Mouse (Mus musculus): Measurements from ENCODE around the gene Arnt2.

The Arnt2 gene

GRCm38 (mm10) chr7:84293054-84293453 lies 116.9 kb downstream of the Arnt2 start:
- DNase-seq (ENCODE audit: low read depth, low spot score): peak; percentile 8

DNA sequence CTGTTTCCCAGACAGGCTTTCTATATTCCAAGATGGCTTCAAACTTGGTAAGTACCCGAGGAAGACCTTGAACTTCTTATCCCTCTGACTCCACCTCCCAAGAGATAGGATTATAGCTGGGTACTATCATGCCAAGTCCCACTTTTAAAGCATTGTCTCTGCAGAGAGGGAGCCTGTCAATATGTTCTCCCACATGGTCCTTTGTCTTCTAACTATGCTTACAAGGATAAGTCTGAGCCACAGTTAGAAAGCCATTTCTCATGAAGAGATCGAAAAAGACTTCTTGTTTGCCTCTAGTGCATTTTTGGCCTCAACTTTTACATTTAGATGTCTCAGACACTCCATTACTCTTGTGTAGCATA lies 122.8 kb downstream of the Arnt2 start:
- no peak for DNase-seq (ENCODE audit: low read depth, low spot score)

GRCm38 (mm10) chr7:84286526-84287225 lies 123.3 kb downstream of the Arnt2 start:
- no peak for DNase-seq (ENCODE audit: low read depth, low spot score)

GRCm38 (mm10) chr7:84285790-84286189 lies 124.2 kb downstream of the Arnt2 start:
- DNase-seq (ENCODE audit: low read depth, low spot score): no peak

DNA sequence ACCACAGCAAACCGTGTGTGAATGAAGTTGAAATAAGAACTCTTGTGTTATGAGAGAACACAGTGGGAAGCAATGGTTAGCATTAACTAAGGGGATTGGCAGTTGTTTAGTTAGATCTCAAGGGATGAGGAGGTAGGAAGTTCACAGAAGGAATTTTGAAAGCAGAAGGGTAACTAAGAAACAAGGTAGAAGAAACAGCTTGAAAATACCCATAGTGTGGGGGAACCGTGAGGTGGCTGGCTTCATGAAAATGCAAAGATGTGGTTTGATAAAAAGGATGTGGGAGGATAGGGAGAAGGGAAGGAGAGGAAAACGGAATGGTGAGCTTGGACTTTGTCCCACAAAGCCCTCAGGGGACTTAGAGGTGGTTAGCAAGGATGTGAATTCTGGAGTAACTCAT lies 125.0 kb downstream of the Arnt2 start:
- DNase-seq (ENCODE audit: low read depth, low spot score): no peak

GRCm38 (mm10) chr7:84282231-84282630 lies 127.7 kb downstream of the Arnt2 start:
- DNase-seq (ENCODE audit: low read depth, low spot score): no peak

DNA sequence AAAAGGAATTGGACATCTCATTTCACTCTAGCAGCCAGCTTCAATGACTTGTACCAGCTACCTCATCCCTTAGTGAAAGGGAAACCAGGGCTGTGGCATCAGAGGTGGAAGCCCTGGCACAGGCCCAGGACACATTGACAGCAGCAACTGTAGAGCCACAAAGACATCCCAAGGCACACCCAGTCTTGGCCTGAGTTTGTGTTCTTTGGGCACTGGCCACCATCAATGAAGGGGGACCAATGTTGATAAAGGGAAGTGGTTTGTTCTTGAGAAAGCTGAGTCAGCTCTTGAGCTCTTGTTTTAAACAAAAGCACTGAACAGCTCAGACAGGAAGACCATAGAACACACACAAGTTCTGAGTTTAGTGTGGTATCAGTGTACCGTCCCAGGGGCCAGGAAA lies 130.7 kb downstream of the Arnt2 start:
- no peak for DNase-seq (ENCODE audit: low read depth, low spot score)

- DNase-seq (ENCODE audit: low read depth, low spot score): no peak
Observed at GRCm38 (mm10) chr7:84275312-84275711, 134.7 kb downstream of the Arnt2 start.

- no peak for DNase-seq (ENCODE audit: low read depth, low spot score)
Observed at GRCm38 (mm10) chr7:84273930-84274329, 136.0 kb downstream of the Arnt2 start.

GRCm38 (mm10) chr7:84272206-84272818 lies 137.7 kb downstream of the Arnt2 start:
- peak; percentile 82 for DNase-seq (ENCODE audit: low read depth, low spot score)

- no peak for DNase-seq (ENCODE audit: low read depth, low spot score)
Observed at GRCm38 (mm10) chr7:84271429-84271828, 138.5 kb downstream of the Arnt2 start.

DNA sequence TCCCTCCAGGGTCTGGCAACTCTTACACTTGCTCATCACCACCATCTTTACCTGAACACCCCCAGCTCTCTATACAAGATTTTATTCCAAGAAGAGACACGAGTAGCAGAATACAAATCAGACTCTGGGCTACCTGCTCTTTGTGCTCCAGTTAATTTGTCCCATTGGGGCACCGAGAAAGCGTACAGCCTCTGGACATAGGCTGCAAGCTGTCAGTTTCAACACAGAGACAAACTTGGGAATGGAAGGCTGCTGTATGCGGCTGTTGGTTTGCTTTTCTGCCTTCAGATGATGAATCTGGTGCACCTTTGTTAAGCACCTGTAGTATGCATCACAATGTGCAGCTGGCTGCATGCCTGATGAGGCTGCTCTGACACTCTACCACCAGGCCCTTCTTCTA lies 146.5 kb downstream of the Arnt2 start:
- no peak for DNase-seq (ENCODE audit: low read depth, low spot score)

GRCm38 (mm10) chr7:84261341-84261740 lies 148.6 kb downstream of the Arnt2 start:
- DNase-seq (ENCODE audit: low read depth, low spot score): no peak

DNA sequence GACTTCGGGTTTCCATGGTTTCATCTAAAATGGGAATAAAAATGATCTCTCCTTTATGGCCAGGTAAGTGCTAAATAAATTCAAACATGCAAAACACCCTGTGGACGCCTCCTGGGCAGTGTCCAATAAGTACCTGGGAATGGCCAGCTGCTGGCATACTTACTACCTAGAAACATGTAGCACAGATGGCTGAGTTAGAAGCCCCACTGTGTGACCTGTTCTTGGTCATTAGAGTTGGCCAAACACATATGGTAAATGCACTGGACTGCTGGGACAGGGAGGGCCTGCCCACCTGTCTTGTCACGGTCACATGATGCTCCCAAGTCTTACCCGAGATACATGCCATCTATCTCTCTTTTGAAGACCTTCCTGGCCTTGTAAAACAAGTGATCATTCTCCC lies 149.6 kb downstream of the Arnt2 start:
- no peak for DNase-seq (ENCODE audit: low read depth, low spot score)

DNA sequence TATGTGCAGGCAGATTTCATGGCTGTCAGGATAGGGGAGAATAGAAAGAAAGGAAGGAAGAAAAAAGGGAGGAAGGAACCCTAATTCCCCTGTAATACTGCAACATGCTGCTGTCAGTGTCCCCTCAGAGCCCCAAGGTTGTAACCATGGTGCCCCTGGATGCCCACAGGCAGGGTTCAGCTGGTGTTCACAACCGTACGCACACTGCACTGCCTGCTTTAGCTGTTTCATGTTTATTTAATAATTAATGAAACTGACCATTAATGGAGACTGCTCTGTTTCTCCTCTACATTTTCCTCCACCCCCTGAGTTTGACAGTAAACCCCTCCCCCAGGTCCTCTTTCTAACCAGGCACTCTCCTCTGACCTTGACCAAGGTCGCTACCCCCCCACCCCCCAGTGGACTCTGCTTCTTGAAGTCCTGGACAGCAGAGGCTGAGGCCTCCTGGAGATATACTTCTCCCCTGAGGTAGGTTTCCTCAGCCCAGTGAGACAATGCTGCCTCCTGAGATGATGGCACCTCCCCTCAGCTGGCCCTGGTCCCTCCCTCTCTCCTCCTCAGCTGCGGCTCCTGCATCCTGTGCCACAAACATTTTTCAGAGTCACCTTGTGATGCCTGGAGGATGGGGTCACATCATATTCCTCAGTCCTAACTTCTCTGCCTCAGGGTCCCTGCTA lies 150.5 kb downstream of the Arnt2 start:
- no peak for DNase-seq (ENCODE audit: low read depth, low spot score)

GRCm38 (mm10) chr7:84256661-84257060 lies 153.3 kb downstream of the Arnt2 start:
- DNase-seq (ENCODE audit: low read depth, low spot score): no peak

DNA sequence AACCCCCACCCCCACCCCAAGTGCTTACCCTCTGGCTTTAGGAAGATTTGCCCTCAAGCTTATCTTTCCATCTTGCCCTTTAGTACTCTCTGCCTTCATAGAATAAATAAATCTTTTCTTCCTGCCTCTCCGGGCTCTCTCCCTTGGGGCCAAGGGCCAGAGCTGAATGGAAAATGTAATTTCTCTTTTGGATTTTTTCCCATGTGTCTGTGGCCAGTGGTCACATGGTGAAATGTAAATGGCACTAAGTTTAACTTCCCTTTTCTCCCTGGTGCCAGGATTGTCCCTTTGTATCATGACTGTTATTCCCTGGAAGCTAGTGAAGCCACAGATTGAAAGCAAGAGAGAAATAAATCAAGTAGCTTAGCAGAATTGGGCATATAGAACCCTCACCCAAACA lies 153.7 kb downstream of the Arnt2 start:
- no peak for DNase-seq (ENCODE audit: low read depth, low spot score)

DNA sequence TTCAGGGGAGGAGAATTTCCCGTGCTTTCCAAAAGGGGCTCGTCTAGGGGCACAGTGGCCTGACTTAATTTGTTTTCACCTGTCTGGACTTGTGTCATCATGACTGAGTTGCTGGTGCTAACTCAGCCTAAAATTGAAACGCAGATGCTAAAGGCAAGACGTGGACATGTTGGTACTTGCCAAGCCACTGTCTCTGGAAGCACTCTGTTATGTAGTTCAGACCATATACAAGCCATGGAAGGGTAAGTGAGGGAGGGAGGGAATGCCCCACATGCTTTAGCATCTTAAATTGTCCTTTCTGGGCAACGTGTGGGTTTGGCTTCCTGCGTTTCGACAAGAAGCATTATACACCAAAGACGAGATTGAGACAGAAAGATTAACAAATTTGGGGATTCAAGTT lies 155.1 kb downstream of the Arnt2 start:
- DNase-seq (ENCODE audit: low read depth, low spot score): no peak

GRCm38 (mm10) chr7:84254311-84254710 lies 155.7 kb downstream of the Arnt2 start:
- DNase-seq (ENCODE audit: low read depth, low spot score): no peak

GRCm38 (mm10) chr7:84251667-84252066 lies 158.3 kb downstream of the Arnt2 start:
- no peak for DNase-seq (ENCODE audit: low read depth, low spot score)

DNA sequence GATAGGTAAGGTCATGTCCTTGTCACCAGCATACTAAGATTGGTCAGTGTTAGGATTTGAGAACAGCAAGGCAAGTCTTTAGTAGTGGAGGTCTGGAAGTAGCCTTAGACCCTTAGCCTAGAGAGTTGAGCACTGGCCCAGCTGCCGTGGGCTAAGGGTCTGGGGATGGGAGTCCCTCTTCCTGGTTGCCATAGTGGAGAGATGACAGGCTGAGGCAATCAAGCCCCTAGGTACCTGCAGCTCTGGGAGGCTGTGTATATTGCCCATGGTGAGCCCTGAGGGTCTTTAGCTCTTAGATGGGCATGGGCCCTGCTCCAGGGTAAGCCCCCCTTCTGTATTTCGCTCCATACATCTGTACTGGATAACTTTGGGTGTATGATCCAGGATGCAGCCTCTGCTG lies 159.2 kb downstream of the Arnt2 start:
- no peak for DNase-seq (ENCODE audit: low read depth, low spot score)

- no peak for DNase-seq (ENCODE audit: low read depth, low spot score)
Observed at GRCm38 (mm10) chr7:84249951-84250350, 160.0 kb downstream of the Arnt2 start.

DNA sequence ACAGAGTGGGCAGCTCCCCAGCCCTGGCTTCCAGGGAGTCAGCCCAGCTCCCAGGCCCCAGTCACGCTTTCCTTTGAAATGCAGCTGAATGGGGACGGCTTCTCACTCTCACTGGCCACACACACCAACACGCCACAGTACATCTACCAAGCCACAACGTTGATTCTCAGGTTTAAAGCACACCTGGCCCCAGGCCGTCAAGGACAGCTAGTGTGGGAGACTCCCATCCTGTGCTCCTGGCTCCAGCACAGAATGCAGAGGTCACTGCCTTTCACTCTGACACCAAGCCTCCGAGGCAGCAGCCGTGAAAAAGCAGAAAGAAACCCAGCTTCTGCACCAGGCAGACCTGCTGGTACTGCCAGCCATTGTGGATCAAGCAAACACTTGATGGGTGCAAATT lies 160.6 kb downstream of the Arnt2 start:
- no peak for DNase-seq (ENCODE audit: low read depth, low spot score)
